Mouse (Mus musculus): ENCODE results near the gene Bag5.
A peak's percentile ranks its signal among the peaks of the same experiment; 100 is the strongest.

- peak; percentile 0 for TF ChIP-seq CTCF (IDR thresholded peaks at IDR 0.05; ENCODE audit: control insufficient read depth, insufficient read depth, insufficient read length)
- TF ChIP-seq MYOG (IDR thresholded peaks at IDR 0.05; ENCODE audit: control insufficient read depth, extremely low read depth, insufficient read length), result peak; percentile 29
- TF ChIP-seq USF1 (IDR thresholded peaks at IDR 0.05; ENCODE audit: low read depth), result no peak
- TF ChIP-seq MAX (IDR thresholded peaks at IDR 0.05), result no peak
- no peak for TF ChIP-seq CEBPB (IDR thresholded peaks at IDR 0.05; ENCODE audit: low read depth)
- TF ChIP-seq MYOD1 (IDR thresholded peaks at IDR 0.05; ENCODE audit: control insufficient read depth, insufficient read length, low read depth), result peak; percentile 81
Measured at GRCm38 (mm10) chr12:111696239-111696638, 16.8 kb downstream of the Bag5 start.

All from C2C12 (cell line).